Mouse (Mus musculus): ENCODE results near the gene Cmc2. TPM values are rescaled to one million over a fixed set of nuclear protein-coding genes. Genes with fewer than 3 reads are reported as not detected.

Cmc2 gene
- polyA plus RNA-seq, 1 experiment from 2014 or later, result 68.6 TPM

GRCm38 (mm10) chr8:116943161-116943554, 21.9 kb upstream of the Cmc2 start, which contains the start of gene Atmin:
TSS of gene Atmin (plus strand) at chr8:116943393.
- H3K4me3 ChIP-seq, result peak within 1 kb of the TSS; percentile 96
- WGBS, result 1% methylated on average over 46 of the region's 46 CpGs
- peaks cover 24% of the 10 kb centered on the region for H3K36me3 ChIP-seq
- H3K4me1 ChIP-seq, result peaks cover 23% of the 10 kb centered on the region
- H3K27me3 ChIP-seq (ENCODE audit: low read depth, poor library complexity, severe bottlenecking), result no peaks in the 10 kb centered on the region
- peak within 1 kb of the TSS; percentile 85 for H3K27ac ChIP-seq
- H3K9me3 ChIP-seq (replicated peaks), result no peaks in the 10 kb centered on the region
- DNase-seq (ENCODE audit: low spot score), result peak; percentile 93

GRCm38 (mm10) chr8:116942284-116943058, 21.2 kb upstream of the Cmc2 start:
- Histone ChIP-seq H3K27ac (no peak overlapping the region), H3K4me1 (peaks cover 23% of the 10 kb centered on the region), H3K36me3 (peaks cover 31% of the 10 kb centered on the region), H3K9me3 (replicated peaks) (no peaks in the 10 kb centered on the region), H3K27me3 (ENCODE audit: low read depth, poor library complexity, severe bottlenecking) (no peaks in the 10 kb centered on the region), H3K4me3 (no peak overlapping the region)
- WGBS, result 83% methylated on average over 12 of the region's 12 CpGs
- no peak for DNase-seq (ENCODE audit: low spot score)

- WGBS, result 86% methylated on average over 6 of the region's 6 CpGs
- peaks cover 89% of the 10 kb centered on the region for H3K36me3 ChIP-seq
- H3K27ac ChIP-seq, result no peak overlapping the region
Observed at GRCm38 (mm10) chr8:116935506-116935905, 14.3 kb upstream of the Cmc2 start.

DNA sequence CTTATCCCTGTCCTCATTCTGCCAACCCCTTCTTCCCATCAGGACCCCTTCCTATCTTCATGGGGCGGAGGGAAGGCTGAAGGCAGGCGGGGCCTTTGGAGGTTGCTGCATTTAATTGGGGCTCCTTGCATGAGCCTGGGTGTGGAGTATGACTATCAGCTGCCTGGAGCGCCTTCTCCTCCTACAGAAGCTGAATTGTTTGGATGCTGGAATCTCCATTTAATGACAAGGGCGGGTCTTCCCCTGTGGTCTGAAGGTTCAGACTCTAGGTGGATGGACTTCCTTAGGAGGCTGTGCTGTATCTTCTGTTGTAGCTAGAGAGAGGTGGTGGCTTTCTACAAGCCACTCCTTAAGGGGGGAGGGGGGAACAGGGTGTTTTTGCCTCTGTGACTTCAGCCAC, 13.7 kb upstream of the Cmc2 start:
- Histone ChIP-seq H3K4me1 (no peaks in the 10 kb centered on the region), H3K27ac (no peak overlapping the region), H3K9me3 (replicated peaks) (no peaks in the 10 kb centered on the region), H3K27me3 (ENCODE audit: low read depth, poor library complexity, severe bottlenecking) (no peaks in the 10 kb centered on the region), H3K4me3 (no peak overlapping the region), H3K36me3 (peaks cover 90% of the 10 kb centered on the region)
- no peak for DNase-seq (ENCODE audit: low spot score)
- 92% methylated on average over 4 of the region's 4 CpGs for WGBS

More at GRCm38 (mm10) chr8:116935506-116935905, 14.3 kb upstream of the Cmc2 start:
- DNase-seq (ENCODE audit: low spot score), result no peak
- no peak overlapping the region for H3K4me3 ChIP-seq
- no peaks in the 10 kb centered on the region for H3K27me3 ChIP-seq (ENCODE audit: low read depth, poor library complexity, severe bottlenecking)
- no peaks in the 10 kb centered on the region for H3K4me1 ChIP-seq
- no peaks in the 10 kb centered on the region for H3K9me3 ChIP-seq (replicated peaks)

DNA sequence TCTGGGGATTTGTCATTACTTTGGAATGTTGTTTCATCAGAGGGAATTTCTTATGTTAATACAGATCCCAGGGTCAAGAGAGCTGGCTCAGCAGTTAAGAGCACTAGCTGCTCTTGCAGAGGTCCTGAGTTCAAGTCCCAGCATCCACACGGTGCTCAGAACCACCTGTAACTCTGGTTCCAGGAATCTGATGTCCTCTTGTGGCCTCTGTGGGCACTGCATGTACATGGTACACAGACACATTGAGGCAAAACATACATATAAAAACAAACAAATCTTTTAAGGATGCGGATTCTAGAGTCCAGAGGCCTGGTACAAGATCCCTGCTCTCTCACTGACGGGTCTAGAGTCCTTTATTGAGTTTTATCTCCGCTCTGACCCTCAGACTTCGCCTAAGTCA, 7.3 kb upstream of the Cmc2 start:
- DNase-seq (ENCODE audit: low spot score), result no peak
- Histone ChIP-seq H3K27me3 (ENCODE audit: low read depth, poor library complexity, severe bottlenecking) (no peaks in the 10 kb centered on the region), H3K27ac (no peak overlapping the region), H3K4me3 (no peak overlapping the region), H3K9me3 (replicated peaks) (no peaks in the 10 kb centered on the region), H3K36me3 (peaks cover 98% of the 10 kb centered on the region), H3K4me1 (no peaks in the 10 kb centered on the region)
- 96% methylated on average over 5 of the region's 5 CpGs for WGBS

GRCm38 (mm10) chr8:116927880-116928279, 6.6 kb upstream of the Cmc2 start:
- Histone ChIP-seq H3K36me3 (peaks cover 94% of the 10 kb centered on the region), H3K27ac (no peak overlapping the region), H3K4me1 (no peaks in the 10 kb centered on the region), H3K4me3 (no peak overlapping the region), H3K9me3 (replicated peaks) (no peaks in the 10 kb centered on the region), H3K27me3 (ENCODE audit: low read depth, poor library complexity, severe bottlenecking) (no peaks in the 10 kb centered on the region)
- DNase-seq (ENCODE audit: low spot score), result peak; percentile 59
- WGBS, result 89% methylated on average over 9 of the region's 9 CpGs

DNA sequence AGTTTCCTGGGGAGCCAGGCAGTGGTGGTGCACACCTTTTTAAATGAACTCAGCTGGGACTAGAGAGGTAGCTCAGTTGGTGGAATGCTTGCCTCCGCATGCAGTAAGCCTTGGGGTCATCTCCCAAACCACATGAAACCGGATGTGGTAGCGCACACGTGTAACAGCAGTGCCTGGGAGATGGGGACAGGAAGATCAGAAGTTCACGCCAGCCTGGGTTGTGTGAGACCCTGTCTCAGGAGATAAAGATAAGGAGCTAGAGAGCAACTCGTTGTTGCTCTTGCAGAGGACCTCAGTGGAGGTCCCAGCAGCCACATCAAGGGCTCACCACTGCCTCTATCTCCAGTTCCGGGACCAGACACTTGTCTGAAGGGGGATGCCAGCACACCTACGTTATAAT, 2.3 kb upstream of the Cmc2 start:
- H3K36me3 ChIP-seq, result peaks cover 51% of the 10 kb centered on the region
- no peak overlapping the region for H3K4me3 ChIP-seq
- DNase-seq (ENCODE audit: low spot score), result no peak
- no peaks in the 10 kb centered on the region for H3K9me3 ChIP-seq (replicated peaks)
- 88% methylated on average over 8 of the region's 8 CpGs for WGBS
- peaks cover 15% of the 10 kb centered on the region for H3K4me1 ChIP-seq
- H3K27me3 ChIP-seq (ENCODE audit: low read depth, poor library complexity, severe bottlenecking), result no peaks in the 10 kb centered on the region
- H3K27ac ChIP-seq, result no peak overlapping the region

DNA sequence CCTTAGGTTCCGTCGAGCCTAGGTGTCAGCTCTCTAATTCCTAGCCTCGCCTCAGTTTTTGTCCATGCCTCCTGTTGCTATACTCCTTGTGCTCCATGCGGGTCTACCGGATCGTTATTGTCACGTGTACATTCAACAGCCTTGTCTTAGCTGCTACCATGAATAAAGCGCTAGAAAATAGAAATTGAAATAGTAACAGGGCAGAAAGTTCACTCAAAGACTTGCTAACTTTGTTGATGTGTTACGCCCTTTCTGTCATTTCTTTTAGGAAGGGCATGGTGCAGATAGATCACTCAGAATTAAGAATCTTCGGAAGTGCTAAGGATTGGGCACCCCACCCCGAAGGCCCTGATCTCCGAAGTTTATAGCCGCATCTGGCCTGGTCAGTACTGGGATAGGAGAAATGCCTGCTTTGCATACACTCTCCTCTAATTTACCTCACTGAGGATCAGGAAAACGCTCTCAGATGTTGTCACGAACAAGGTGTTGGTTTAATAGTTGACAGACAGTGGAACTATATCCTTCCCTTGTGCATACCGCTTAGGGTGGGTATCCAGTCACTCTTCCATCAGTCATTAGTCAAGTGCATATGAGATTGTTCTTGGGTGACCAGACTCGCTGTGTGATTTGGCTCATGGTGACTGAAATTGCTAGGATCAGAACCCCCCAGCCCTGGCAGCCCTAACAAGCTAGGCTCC, 954 bp upstream of the Cmc2 start:
- H3K27me3 ChIP-seq (ENCODE audit: low read depth, poor library complexity, severe bottlenecking), result no peaks in the 10 kb centered on the region
- peak overlapping the region; percentile 96 for H3K27ac ChIP-seq
- DNase-seq (ENCODE audit: low spot score), result no peak
- peaks cover 15% of the 10 kb centered on the region for H3K4me1 ChIP-seq
- 33% methylated on average over 17 of the region's 17 CpGs for WGBS
- peaks cover 40% of the 10 kb centered on the region for H3K36me3 ChIP-seq
- no peaks in the 10 kb centered on the region for H3K9me3 ChIP-seq (replicated peaks)
- peak overlapping the region; percentile 80 for H3K4me3 ChIP-seq

DNA sequence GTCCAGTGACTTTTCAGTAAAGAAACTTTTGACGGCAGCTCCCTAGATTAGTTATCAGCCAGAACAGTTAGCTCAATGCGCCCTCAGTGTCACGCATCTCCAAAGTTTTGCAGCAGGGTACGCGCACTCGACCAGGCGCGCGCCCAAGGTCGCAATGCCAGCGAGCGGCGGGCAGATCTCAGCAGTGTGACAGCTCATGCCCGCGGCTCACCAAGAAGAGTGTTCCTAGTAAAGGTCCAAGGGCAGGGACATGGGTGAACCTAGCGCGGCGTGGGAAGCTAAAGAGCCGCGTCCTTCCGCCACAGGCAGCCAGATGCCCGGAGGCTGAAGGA, 284 bp downstream of the Cmc2 start:
- peak overlapping the region; percentile 96 for H3K27ac ChIP-seq
- H3K9me3 ChIP-seq (replicated peaks), result no peaks in the 10 kb centered on the region
- WGBS, result under 1% methylated on average over 22 of the region's 22 CpGs
- peaks cover 15% of the 10 kb centered on the region for H3K4me1 ChIP-seq
- H3K27me3 ChIP-seq (ENCODE audit: low read depth, poor library complexity, severe bottlenecking), result no peaks in the 10 kb centered on the region
- no peak for DNase-seq (ENCODE audit: low spot score)
- peaks cover 40% of the 10 kb centered on the region for H3K36me3 ChIP-seq
- peak overlapping the region; percentile 80 for H3K4me3 ChIP-seq

DNA sequence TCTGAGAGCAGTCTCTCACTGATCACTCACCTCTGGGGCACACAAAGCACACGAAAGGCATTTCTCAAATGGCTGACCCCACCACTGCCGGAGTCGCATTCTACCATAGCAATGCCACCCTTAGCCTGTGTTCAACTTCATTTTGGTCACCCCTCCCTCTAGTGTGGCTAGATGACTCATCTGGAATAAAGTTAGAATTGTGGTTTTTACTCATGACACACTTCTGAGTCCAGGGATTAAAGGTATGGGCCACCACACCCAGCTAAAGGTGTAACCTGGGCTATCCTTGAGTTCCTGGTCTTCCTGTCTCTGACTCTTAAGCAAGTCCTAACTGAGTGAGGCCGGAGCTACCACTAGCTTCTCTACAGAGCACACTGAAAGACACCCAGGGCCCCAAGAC, 15.4 kb downstream of the Cmc2 start:
- peaks cover 45% of the 10 kb centered on the region for H3K36me3 ChIP-seq
- DNase-seq (ENCODE audit: low spot score), result no peak
- H3K4me1 ChIP-seq, result no peaks in the 10 kb centered on the region
- H3K4me3 ChIP-seq, result no peak overlapping the region
- 96% methylated on average over 4 of the region's 4 CpGs for WGBS
- H3K27ac ChIP-seq, result no peak overlapping the region
- H3K9me3 ChIP-seq (replicated peaks), result no peaks in the 10 kb centered on the region; the same call in 1 of the 2 replicates
- H3K27me3 ChIP-seq (ENCODE audit: low read depth, poor library complexity, severe bottlenecking), result no peaks in the 10 kb centered on the region

DNA sequence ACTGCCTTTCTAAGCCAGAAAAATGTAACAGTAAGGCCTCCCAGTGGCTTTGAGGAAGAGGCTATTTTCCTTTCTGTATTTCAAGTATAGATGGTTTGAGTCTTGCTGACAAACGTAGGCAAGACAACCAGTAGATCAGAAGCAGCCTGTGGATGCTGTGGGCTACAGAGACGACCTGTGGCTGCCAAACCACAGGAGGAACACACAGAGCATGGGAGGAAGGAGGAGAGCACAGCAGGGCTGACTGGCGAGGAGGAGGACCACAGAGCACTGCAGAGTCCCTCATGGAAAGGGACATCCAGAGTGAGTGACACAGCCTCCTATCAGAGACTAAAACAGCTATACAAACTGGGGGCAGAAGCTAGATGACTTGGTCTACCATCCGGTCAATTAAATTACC, 16.0 kb downstream of the Cmc2 start:
- DNase-seq (ENCODE audit: low spot score), result no peak
- Histone ChIP-seq H3K9me3 (replicated peaks) (no peaks in the 10 kb centered on the region; the same call in 1 of the 2 replicates), H3K36me3 (peaks cover 39% of the 10 kb centered on the region), H3K4me1 (no peaks in the 10 kb centered on the region), H3K27me3 (ENCODE audit: low read depth, poor library complexity, severe bottlenecking) (no peaks in the 10 kb centered on the region), H3K27ac (no peak overlapping the region), H3K4me3 (no peak overlapping the region)
- 94% methylated on average over 4 of the region's 4 CpGs for WGBS

- Histone ChIP-seq H3K4me1 (no peaks in the 10 kb centered on the region), H3K27me3 (ENCODE audit: low read depth, poor library complexity, severe bottlenecking) (no peaks in the 10 kb centered on the region), H3K4me3 (no peak overlapping the region), H3K27ac (no peak overlapping the region), H3K36me3 (peaks cover 34% of the 10 kb centered on the region), H3K9me3 (replicated peaks) (no peaks in the 10 kb centered on the region; the same call in 1 of the 2 replicates)
- DNase-seq (ENCODE audit: low spot score), result no peak
- 98% methylated on average over 4 of the region's 4 CpGs for WGBS
Observed at GRCm38 (mm10) chr8:116904736-116905135, 16.5 kb downstream of the Cmc2 start.

GRCm38 (mm10) chr8:116895521-116895920, 25.7 kb downstream of the Cmc2 start:
- Histone ChIP-seq H3K27me3 (ENCODE audit: low read depth, poor library complexity, severe bottlenecking) (no peaks in the 10 kb centered on the region), H3K4me3 (no peak overlapping the region), H3K36me3 (peaks cover 24% of the 10 kb centered on the region), H3K27ac (no peak overlapping the region), H3K4me1 (no peaks in the 10 kb centered on the region), H3K9me3 (replicated peaks) (no peaks in the 10 kb centered on the region)
- no peak for DNase-seq (ENCODE audit: low spot score)
- WGBS, result 96% methylated on average over 6 of the region's 6 CpGs

Measured in limb, embryonic 10.5 days (tissue).